Mouse (Mus musculus): ENCODE measurements around the gene 2700049A03Rik. TPM values are rescaled to one million over a fixed set of nuclear protein-coding genes. Genes with fewer than 3 reads are reported as not detected.
A peak's percentile ranks its signal among the peaks of the same experiment; 100 is the strongest.

2700049A03Rik gene
- polyA plus RNA-seq, 1 experiment from 2014 or later, result 18.6 TPM

GRCm38 (mm10) chr12:71237074-71237473 is 100.4 kb downstream of the 2700049A03Rik start:
- peaks cover 12% of the 10 kb centered on the region for H3K9me3 ChIP-seq
- H3K27ac ChIP-seq, result no peak overlapping the region
- no peak overlapping the region for H3K9ac ChIP-seq
- no peak for ATAC-seq (ENCODE audit: insufficient number of reproducible peaks, insufficient read depth, low FRiP score, low TSS enrichment, low read depth)
- H3K36me3 ChIP-seq, result peaks cover 21% of the 10 kb centered on the region
- H3K4me1 ChIP-seq, result no peaks in the 10 kb centered on the region
- H3K27me3 ChIP-seq, result no peaks in the 10 kb centered on the region
- 85% methylated on average over 4 of the region's 4 CpGs for WGBS
- H3K4me3 ChIP-seq, result no peak overlapping the region
- H3K4me2 ChIP-seq, result no peak overlapping the region

GRCm38 (mm10) chr12:71242791-71243190 is 106.1 kb downstream of the 2700049A03Rik start:
- Histone ChIP-seq H3K4me3 (no peak overlapping the region), H3K27ac (no peak overlapping the region), H3K36me3 (peaks cover 46% of the 10 kb centered on the region), H3K4me1 (peaks cover 10% of the 10 kb centered on the region; the same call in 1 of the 2 replicates), H3K9me3 (peaks cover 27% of the 10 kb centered on the region), H3K9ac (no peak overlapping the region), H3K27me3 (no peaks in the 10 kb centered on the region), H3K4me2 (no peak overlapping the region)
- no peak for ATAC-seq (ENCODE audit: insufficient number of reproducible peaks, insufficient read depth, low FRiP score, low TSS enrichment, low read depth)
- 97% methylated on average over 9 of the region's 9 CpGs for WGBS

- H3K4me1 ChIP-seq, result peaks cover 10% of the 10 kb centered on the region; the same call in 1 of the 2 replicates
- peaks cover 43% of the 10 kb centered on the region for H3K36me3 ChIP-seq
- H3K4me3 ChIP-seq, result no peak overlapping the region
- ATAC-seq (ENCODE audit: insufficient number of reproducible peaks, insufficient read depth, low FRiP score, low TSS enrichment, low read depth), result no peak
- peaks cover 27% of the 10 kb centered on the region for H3K9me3 ChIP-seq
- WGBS, result 28% methylated on average over 11 of the region's 11 CpGs
- H3K4me2 ChIP-seq, result no peak overlapping the region
- H3K27me3 ChIP-seq, result no peaks in the 10 kb centered on the region
- peak overlapping the region; percentile 74 for H3K27ac ChIP-seq
- no peak overlapping the region for H3K9ac ChIP-seq
Observed at GRCm38 (mm10) chr12:71244766-71245390, 108.2 kb downstream of the 2700049A03Rik start.

GRCm38 (mm10) chr12:71247191-71247590 is 110.5 kb downstream of the 2700049A03Rik start:
- Histone ChIP-seq H3K36me3 (peaks cover 24% of the 10 kb centered on the region), H3K4me1 (peaks cover 10% of the 10 kb centered on the region; the same call in 1 of the 2 replicates), H3K4me3 (no peak overlapping the region), H3K27ac (no peak overlapping the region), H3K9ac (no peak overlapping the region), H3K4me2 (no peak overlapping the region), H3K9me3 (peaks cover 14% of the 10 kb centered on the region), H3K27me3 (no peaks in the 10 kb centered on the region)
- no peak for ATAC-seq (ENCODE audit: insufficient number of reproducible peaks, insufficient read depth, low FRiP score, low TSS enrichment, low read depth)
- 84% methylated on average over 8 of the region's 8 CpGs for WGBS

GRCm38 (mm10) chr12:71249348-71249747 is 112.7 kb downstream of the 2700049A03Rik start:
- Histone ChIP-seq H3K4me3 (no peak overlapping the region), H3K27me3 (no peaks in the 10 kb centered on the region), H3K36me3 (peaks cover 2% of the 10 kb centered on the region), H3K4me2 (no peak overlapping the region), H3K9ac (no peak overlapping the region), H3K4me1 (peaks cover 14% of the 10 kb centered on the region), H3K27ac (no peak overlapping the region), H3K9me3 (no peaks in the 10 kb centered on the region; the same call in 1 of the 2 replicates)
- 59% methylated on average over 9 of the region's 9 CpGs for whole genome bisulfite sequencing
- ATAC-seq (ENCODE audit: insufficient number of reproducible peaks, insufficient read depth, low FRiP score, low TSS enrichment, low read depth), result no peak

GRCm38 (mm10) chr12:71252509-71253167 is 116.0 kb downstream of the 2700049A03Rik start:
- Histone ChIP-seq H3K36me3 (no peaks in the 10 kb centered on the region), H3K27me3 (no peaks in the 10 kb centered on the region), H3K4me2 (no peak overlapping the region), H3K9me3 (no peaks in the 10 kb centered on the region), H3K4me3 (no peak overlapping the region), H3K27ac (no peak overlapping the region), H3K4me1 (peaks cover 8% of the 10 kb centered on the region), H3K9ac (no peak overlapping the region)
- 40% methylated on average over 11 of the region's 11 CpGs for WGBS
- ATAC-seq (ENCODE audit: insufficient number of reproducible peaks, insufficient read depth, low FRiP score, low TSS enrichment, low read depth), result no peak

- H3K9me3 ChIP-seq, result no peaks in the 10 kb centered on the region
- no peaks in the 10 kb centered on the region for H3K36me3 ChIP-seq
- no peak for ATAC-seq (ENCODE audit: insufficient number of reproducible peaks, insufficient read depth, low FRiP score, low TSS enrichment, low read depth)
- WGBS, result 60% methylated on average over 7 of the region's 7 CpGs
- H3K4me1 ChIP-seq, result peaks cover 20% of the 10 kb centered on the region
- H3K9ac ChIP-seq, result no peak overlapping the region
- H3K4me2 ChIP-seq, result no peak overlapping the region
- H3K4me3 ChIP-seq, result no peak overlapping the region
- no peaks in the 10 kb centered on the region for H3K27me3 ChIP-seq
- no peak overlapping the region for H3K27ac ChIP-seq
Observed at GRCm38 (mm10) chr12:71254779-71255178, 118.1 kb downstream of the 2700049A03Rik start.

- ATAC-seq (ENCODE audit: insufficient number of reproducible peaks, insufficient read depth, low FRiP score, low TSS enrichment, low read depth), result 0 out of 2 replicates have a peak, but pooled peaks have one; percentile 52
- Histone ChIP-seq H3K36me3 (no peaks in the 10 kb centered on the region), H3K27me3 (no peaks in the 10 kb centered on the region), H3K27ac (peak overlapping the region; percentile 86), H3K4me2 (peak overlapping the region; percentile 48), H3K4me3 (peak overlapping the region; percentile 5), H3K9ac (peak overlapping the region; percentile 40; the same call in 1 of the 2 replicates), H3K4me1 (peaks cover 15% of the 10 kb centered on the region), H3K9me3 (no peaks in the 10 kb centered on the region)
- 16% methylated on average over 18 of the region's 18 CpGs for WGBS
Observed at GRCm38 (mm10) chr12:71258196-71258920, 121.7 kb downstream of the 2700049A03Rik start.

- no peaks in the 10 kb centered on the region for H3K36me3 ChIP-seq
- H3K27ac ChIP-seq, result no peak overlapping the region
- no peak for ATAC-seq (ENCODE audit: insufficient number of reproducible peaks, insufficient read depth, low FRiP score, low TSS enrichment, low read depth)
- H3K9ac ChIP-seq, result no peak overlapping the region
- no peaks in the 10 kb centered on the region for H3K9me3 ChIP-seq
- H3K4me1 ChIP-seq, result no peaks in the 10 kb centered on the region
- no peaks in the 10 kb centered on the region for H3K27me3 ChIP-seq
- 79% methylated on average over 4 of the region's 4 CpGs for WGBS
- H3K4me2 ChIP-seq, result no peak overlapping the region
- H3K4me3 ChIP-seq, result no peak overlapping the region
Observed at GRCm38 (mm10) chr12:71264211-71264610, 127.6 kb downstream of the 2700049A03Rik start.

- no peak overlapping the region for H3K4me3 ChIP-seq
- ATAC-seq (ENCODE audit: insufficient number of reproducible peaks, insufficient read depth, low FRiP score, low TSS enrichment, low read depth), result no peak
Observed at GRCm38 (mm10) chr12:71269367-71269766, 132.7 kb downstream of the 2700049A03Rik start.

GRCm38 (mm10) chr12:71271131-71271530 is 134.5 kb downstream of the 2700049A03Rik start:
- 72% methylated on average over 5 of the region's 5 CpGs for WGBS
- no peak overlapping the region for H3K27ac ChIP-seq
- no peaks in the 10 kb centered on the region for H3K4me1 ChIP-seq
- H3K36me3 ChIP-seq, result no peaks in the 10 kb centered on the region
- no peak overlapping the region for H3K4me2 ChIP-seq
- no peaks in the 10 kb centered on the region; the same call in 1 of the 2 replicates for H3K9me3 ChIP-seq
- H3K4me3 ChIP-seq, result no peak overlapping the region
- no peak overlapping the region for H3K9ac ChIP-seq
- ATAC-seq (ENCODE audit: insufficient number of reproducible peaks, insufficient read depth, low FRiP score, low TSS enrichment, low read depth), result no peak
- H3K27me3 ChIP-seq, result no peaks in the 10 kb centered on the region

More at GRCm38 (mm10) chr12:71269367-71269766, 132.7 kb downstream of the 2700049A03Rik start:
- no peak overlapping the region for H3K9ac ChIP-seq
- no peaks in the 10 kb centered on the region for H3K27me3 ChIP-seq
- H3K4me1 ChIP-seq, result no peaks in the 10 kb centered on the region
- no peaks in the 10 kb centered on the region for H3K9me3 ChIP-seq
- no peak overlapping the region for H3K27ac ChIP-seq
- H3K36me3 ChIP-seq, result no peaks in the 10 kb centered on the region
- H3K4me2 ChIP-seq, result no peak overlapping the region
- 84% methylated on average over 7 of the region's 7 CpGs for WGBS

Measured in embryonic facial prominence, embryonic 13.5 days (tissue).